Mouse (Mus musculus): Measurements from ENCODE around the gene Fam189a1. TPM values are rescaled to one million over a fixed set of nuclear protein-coding genes. Genes with fewer than 3 reads are reported as not detected.
A peak's percentile ranks its signal among the peaks of the same experiment; 100 is the strongest.

Fam189a1 gene
- polyA plus RNA-seq, 1 experiment from 2014 or later, result 0.66 TPM

- no peaks in the 10 kb centered on the region for H3K27me3 ChIP-seq
- H3K36me3 ChIP-seq, result no peaks in the 10 kb centered on the region
- ATAC-seq (replicated peaks; ENCODE audit: low FRiP score), result no peak
- no peak overlapping the region for H3K27ac ChIP-seq
- H3K4me1 ChIP-seq, result no peaks in the 10 kb centered on the region
- no peak overlapping the region for H3K4me2 ChIP-seq
- H3K9ac ChIP-seq, result no peak overlapping the region
- WGBS, result 79% methylated on average over 5 of the region's 5 CpGs
- H3K9me3 ChIP-seq (replicated peaks), result no peaks in the 10 kb centered on the region
- no peak overlapping the region for H3K4me3 ChIP-seq (replicated peaks)
Measured at GRCm38 (mm10) chr7:64821081-64821480, 335.3 kb downstream of the Fam189a1 start.

GRCm38 (mm10) chr7:64819683-64820082 is 336.7 kb downstream of the Fam189a1 start:
- Histone ChIP-seq H3K9ac (no peak overlapping the region), H3K4me2 (no peak overlapping the region), H3K4me1 (no peaks in the 10 kb centered on the region), H3K27me3 (no peaks in the 10 kb centered on the region), H3K36me3 (no peaks in the 10 kb centered on the region), H3K4me3 (replicated peaks) (no peak overlapping the region), H3K27ac (no peak overlapping the region), H3K9me3 (replicated peaks) (no peaks in the 10 kb centered on the region)
- WGBS, result 52% methylated on average over 9 of the region's 9 CpGs
- no peak for ATAC-seq (replicated peaks; ENCODE audit: low FRiP score)

- H3K27ac ChIP-seq, result no peak overlapping the region
- no peaks in the 10 kb centered on the region for H3K27me3 ChIP-seq
- H3K9me3 ChIP-seq (replicated peaks), result no peaks in the 10 kb centered on the region
- no peak overlapping the region for H3K4me3 ChIP-seq (replicated peaks)
- no peaks in the 10 kb centered on the region for H3K36me3 ChIP-seq
- H3K4me2 ChIP-seq, result no peak overlapping the region
- H3K4me1 ChIP-seq, result 0 out of 2 replicates have a peak, but pooled peaks cover 2% of the 10 kb centered on the region
- 72% methylated on average over 6 of the region's 6 CpGs for WGBS
- H3K9ac ChIP-seq, result no peak overlapping the region
- ATAC-seq (replicated peaks; ENCODE audit: low FRiP score), result no peak
Measured at GRCm38 (mm10) chr7:64808876-64809275, 347.5 kb downstream of the Fam189a1 start.

GRCm38 (mm10) chr7:64805100-64805499 is 351.3 kb downstream of the Fam189a1 start:
- Histone ChIP-seq H3K27me3 (no peaks in the 10 kb centered on the region), H3K9me3 (replicated peaks) (no peaks in the 10 kb centered on the region), H3K4me2 (no peak overlapping the region), H3K4me1 (0 out of 2 replicates have a peak, but pooled peaks cover 2% of the 10 kb centered on the region), H3K36me3 (no peaks in the 10 kb centered on the region), H3K4me3 (replicated peaks) (no peak overlapping the region), H3K9ac (no peak overlapping the region), H3K27ac (no peak overlapping the region)
- no peak for ATAC-seq (replicated peaks; ENCODE audit: low FRiP score)
- WGBS, result 48% methylated on average over 8 of the region's 8 CpGs

GRCm38 (mm10) chr7:64795554-64795953 is 360.8 kb downstream of the Fam189a1 start:
- Histone ChIP-seq H3K4me1 (no peaks in the 10 kb centered on the region), H3K4me2 (no peak overlapping the region), H3K9me3 (replicated peaks) (no peaks in the 10 kb centered on the region), H3K27ac (no peak overlapping the region), H3K9ac (no peak overlapping the region), H3K4me3 (replicated peaks) (no peak overlapping the region), H3K36me3 (no peaks in the 10 kb centered on the region), H3K27me3 (no peaks in the 10 kb centered on the region)
- WGBS, result 84% methylated on average over 6 of the region's 6 CpGs
- ATAC-seq (replicated peaks; ENCODE audit: low FRiP score), result no peak

GRCm38 (mm10) chr7:64792031-64792430 is 364.3 kb downstream of the Fam189a1 start:
- no peaks in the 10 kb centered on the region for H3K9me3 ChIP-seq (replicated peaks)
- no peak overlapping the region for H3K27ac ChIP-seq
- H3K4me3 ChIP-seq (replicated peaks), result no peak overlapping the region
- H3K4me2 ChIP-seq, result no peak overlapping the region
- no peaks in the 10 kb centered on the region for H3K36me3 ChIP-seq
- no peaks in the 10 kb centered on the region for H3K4me1 ChIP-seq
- no peak overlapping the region for H3K9ac ChIP-seq
- 48% methylated on average over 8 of the region's 8 CpGs for WGBS
- no peak for ATAC-seq (replicated peaks; ENCODE audit: low FRiP score)
- H3K27me3 ChIP-seq, result no peaks in the 10 kb centered on the region

GRCm38 (mm10) chr7:64791145-64791544 is 365.2 kb downstream of the Fam189a1 start:
- Histone ChIP-seq H3K27me3 (no peaks in the 10 kb centered on the region), H3K4me2 (no peak overlapping the region), H3K4me1 (no peaks in the 10 kb centered on the region), H3K4me3 (replicated peaks) (no peak overlapping the region), H3K9ac (no peak overlapping the region), H3K36me3 (no peaks in the 10 kb centered on the region), H3K27ac (no peak overlapping the region), H3K9me3 (replicated peaks) (no peaks in the 10 kb centered on the region)
- no peak for ATAC-seq (replicated peaks; ENCODE audit: low FRiP score)
- WGBS, result 82% methylated on average over 9 of the region's 9 CpGs

- WGBS, result 68% methylated on average over 3 of the region's 3 CpGs
- Histone ChIP-seq H3K36me3 (no peaks in the 10 kb centered on the region), H3K9ac (no peak overlapping the region), H3K9me3 (replicated peaks) (no peaks in the 10 kb centered on the region), H3K27me3 (no peaks in the 10 kb centered on the region), H3K4me1 (no peaks in the 10 kb centered on the region), H3K27ac (no peak overlapping the region), H3K4me2 (no peak overlapping the region), H3K4me3 (replicated peaks) (no peak overlapping the region)
- no peak for ATAC-seq (replicated peaks; ENCODE audit: low FRiP score)
Measured at GRCm38 (mm10) chr7:64785040-64785439, 371.3 kb downstream of the Fam189a1 start.

- WGBS, result 81% methylated on average over 4 of the region's 4 CpGs
Measured at GRCm38 (mm10) chr7:64779501-64779900, 376.9 kb downstream of the Fam189a1 start.

GRCm38 (mm10) chr7:64776708-64777489 is 379.5 kb downstream of the Fam189a1 start:
- no peak for ATAC-seq (replicated peaks; ENCODE audit: low FRiP score)

More at GRCm38 (mm10) chr7:64779501-64779900, 376.9 kb downstream of the Fam189a1 start:
- Histone ChIP-seq H3K4me3 (replicated peaks) (no peak overlapping the region), H3K4me2 (no peak overlapping the region), H3K27me3 (no peaks in the 10 kb centered on the region), H3K36me3 (no peaks in the 10 kb centered on the region), H3K9me3 (replicated peaks) (no peaks in the 10 kb centered on the region), H3K27ac (no peak overlapping the region), H3K4me1 (no peaks in the 10 kb centered on the region), H3K9ac (no peak overlapping the region)
- no peak for ATAC-seq (replicated peaks; ENCODE audit: low FRiP score)

GRCm38 (mm10) chr7:64773465-64773864 is 382.9 kb downstream of the Fam189a1 start:
- Histone ChIP-seq H3K4me2 (no peak overlapping the region), H3K27me3 (no peaks in the 10 kb centered on the region), H3K36me3 (no peaks in the 10 kb centered on the region), H3K9me3 (replicated peaks) (no peaks in the 10 kb centered on the region), H3K4me3 (replicated peaks) (no peak overlapping the region), H3K9ac (no peak overlapping the region), H3K27ac (no peak overlapping the region), H3K4me1 (0 out of 2 replicates have a peak, but pooled peaks cover 6% of the 10 kb centered on the region)
- ATAC-seq (replicated peaks; ENCODE audit: low FRiP score), result no peak
- 54% methylated on average over 10 of the region's 10 CpGs for WGBS

More at GRCm38 (mm10) chr7:64776708-64777489, 379.5 kb downstream of the Fam189a1 start:
- H3K4me3 ChIP-seq (replicated peaks), result no peak overlapping the region
- no peaks in the 10 kb centered on the region for H3K9me3 ChIP-seq (replicated peaks)
- no peak overlapping the region for H3K4me2 ChIP-seq
- no peak overlapping the region for H3K27ac ChIP-seq
- H3K36me3 ChIP-seq, result no peaks in the 10 kb centered on the region
- 84% methylated on average over 13 of the region's 13 CpGs for WGBS
- H3K4me1 ChIP-seq, result no peaks in the 10 kb centered on the region
- no peaks in the 10 kb centered on the region for H3K27me3 ChIP-seq
- no peak overlapping the region for H3K9ac ChIP-seq

- Histone ChIP-seq H3K9me3 (replicated peaks) (no peaks in the 10 kb centered on the region), H3K4me2 (peak overlapping the region; percentile 53), H3K27me3 (no peaks in the 10 kb centered on the region), H3K27ac (peak overlapping the region; percentile 57; the same call in 1 of the 2 replicates), H3K36me3 (no peaks in the 10 kb centered on the region), H3K4me1 (0 out of 2 replicates have a peak, but pooled peaks cover 6% of the 10 kb centered on the region), H3K4me3 (replicated peaks) (peak overlapping the region; percentile 33), H3K9ac (no peak overlapping the region)
- WGBS, result 49% methylated on average over 8 of the region's 8 CpGs
- ATAC-seq (replicated peaks; ENCODE audit: low FRiP score), result peak; percentile 84
Measured at GRCm38 (mm10) chr7:64770779-64771390, 385.5 kb downstream of the Fam189a1 start.

Measured in kidney, embryonic 15.5 days (tissue).